ENCODE assay signal across 30 mouse cellular contexts in the genomic region with DNA sequence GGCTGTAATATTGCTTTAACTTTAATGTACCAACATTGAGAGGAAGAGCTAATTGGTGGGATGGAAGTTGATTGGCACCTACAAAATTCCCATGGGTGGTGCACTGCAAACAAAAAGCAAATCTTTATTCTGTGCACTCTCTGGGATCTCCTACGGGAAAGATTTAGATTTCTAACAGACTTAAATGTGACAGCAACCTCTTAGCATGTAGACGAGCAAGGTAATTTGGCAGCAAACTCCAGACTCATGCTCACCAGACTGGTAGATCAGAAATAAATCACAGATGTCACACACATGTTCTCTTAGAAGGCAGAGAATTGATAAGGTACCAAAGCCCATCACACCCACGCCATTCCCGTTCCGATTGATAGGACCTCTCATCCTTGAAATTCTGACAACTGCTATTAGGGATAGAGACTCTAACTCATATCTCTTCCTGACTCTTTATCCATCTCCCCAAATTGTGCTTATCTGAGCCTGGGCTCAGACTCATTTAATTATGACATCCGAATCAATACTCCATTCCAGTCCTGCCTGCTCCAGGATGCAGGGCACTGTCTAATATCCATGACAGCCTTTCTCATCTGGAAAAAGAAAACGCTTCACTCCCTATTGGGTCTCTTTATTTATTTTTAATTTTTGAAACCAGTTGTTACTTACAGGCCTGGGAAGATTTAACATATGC.
DNase-seq lines count a peak whose midpoint lies in the region; ATAC-seq and TF ChIP-seq lines count a peak whose summit lies in the region.
"Had no signal": no experiment of that assay in that cellular context is flagged by ENCODE, and none has a peak within 500 bp of the region (broad histone marks: within the 10 kb centered on the region; RNA-seq: fewer than 3 reads in every experiment).

No protein-coding gene starts in this region.

- DNase-seq in hindbrain, embryonic 14.5 days (ENCODE audit: low spot score): no peak
- DNase-seq in hindbrain, embryonic 10.5 days (ENCODE audit: low spot score): no peak
- peak; percentile 57 for DNase-seq in brain, embryonic 14.5 days (ENCODE audit: low read depth)
- peak; percentile 39 for DNase-seq in midbrain, embryonic 14.5 days
- DNase-seq in kidney, postnatal 36 days: no peak
- DNase-seq in thymus, postnatal 14 days: no peak
- DNase-seq: adrenal gland, adult 8-10 months; B cell, adult 2 months; cerebellum, adult 11 months; cerebellum, adult 9-10 months; cerebellum, postnatal 36 days; heart, postnatal 10 days; kidney, adult 2 months; kidney, postnatal 4 days; liver; lung, adult 2 months; lung, postnatal 10 days; right cerebral cortex, adult 18-20 months; spleen, adult 18-20 months; thymus, adult 2 months; thymus, postnatal 4 days had no signal

- H3K27ac ChIP-seq in hindbrain, embryonic 14.5 days: peak overlapping the region; percentile 55
- H3K27ac ChIP-seq in hindbrain, embryonic 10.5 days: no peak overlapping the region
- H3K27ac ChIP-seq in forebrain, embryonic 15.5 days (replicated peaks): peak overlapping the region; percentile 45; the same call in 1 of the 2 replicates
- H3K27ac ChIP-seq in midbrain, embryonic 14.5 days (replicated peaks; ENCODE audit: low read depth, low read length): peak overlapping the region; percentile 67
- H3K27ac ChIP-seq: heart, embryonic 13.5 days; intestine, embryonic 15.5 days; liver, embryonic 14.5 days; macrophage; neural tube, embryonic 12.5 days; stomach, postnatal 0 days had no signal

- TF ChIP-seq CTCF in brain, embryonic 14.5 days (IDR thresholded peaks at IDR 0.05; ENCODE audit: borderline replicate concordance, extremely low read depth, insufficient read depth, insufficient read length): no peak

- no peaks in the 10 kb centered on the region for H3K27me3 ChIP-seq in hindbrain, embryonic 14.5 days (ENCODE audit: control insufficient read depth, insufficient read depth, low read length)
- no peaks in the 10 kb centered on the region for H3K27me3 ChIP-seq in hindbrain, embryonic 10.5 days (ENCODE audit: insufficient read depth, poor library complexity, severe bottlenecking)
- H3K27me3 ChIP-seq in forebrain, embryonic 15.5 days: no peaks in the 10 kb centered on the region
- no peaks in the 10 kb centered on the region for H3K27me3 ChIP-seq in midbrain, embryonic 14.5 days (ENCODE audit: control insufficient read depth, insufficient read depth, low read length)
- H3K27me3 ChIP-seq: CH12.LX; heart, embryonic 13.5 days; intestine, embryonic 15.5 days; neural tube, embryonic 12.5 days had no signal

- no peaks in the 10 kb centered on the region for H3K36me3 ChIP-seq in hindbrain, embryonic 14.5 days (replicated peaks; ENCODE audit: control insufficient read depth, insufficient read depth)
- no peaks in the 10 kb centered on the region for H3K36me3 ChIP-seq in hindbrain, embryonic 10.5 days
- no peaks in the 10 kb centered on the region for H3K36me3 ChIP-seq in forebrain, embryonic 15.5 days
- no peaks in the 10 kb centered on the region for H3K36me3 ChIP-seq in midbrain, embryonic 14.5 days (ENCODE audit: control insufficient read depth, insufficient read depth, low read length)
- H3K36me3 ChIP-seq: heart, embryonic 13.5 days; intestine, embryonic 15.5 days; neural tube, embryonic 12.5 days had no signal

- no peak for TF ChIP-seq POLR2A in brain, embryonic 14.5 days (IDR thresholded peaks at IDR 0.05; ENCODE audit: borderline replicate concordance, extremely low read depth, insufficient read depth, insufficient read length, poor library complexity, severe bottlenecking)

- H3K9ac ChIP-seq in hindbrain, embryonic 14.5 days: no peak overlapping the region
- H3K9ac ChIP-seq in forebrain, embryonic 15.5 days (replicated peaks): no peak overlapping the region
- no peak overlapping the region for H3K9ac ChIP-seq in midbrain, embryonic 14.5 days (replicated peaks; ENCODE audit: low read length)
- H3K9ac ChIP-seq: heart, embryonic 13.5 days; intestine, embryonic 15.5 days; liver, embryonic 14.5 days; neural tube, embryonic 12.5 days had no signal

- no peak overlapping the region for H3K4me3 ChIP-seq in hindbrain, embryonic 14.5 days (replicated peaks; ENCODE audit: low read length)
- H3K4me3 ChIP-seq in hindbrain, embryonic 10.5 days: no peak overlapping the region
- no peak overlapping the region for H3K4me3 ChIP-seq in forebrain, embryonic 15.5 days
- no peak overlapping the region for H3K4me3 ChIP-seq in midbrain, embryonic 14.5 days (replicated peaks; ENCODE audit: low read depth, low read length)
- H3K4me3 ChIP-seq: heart, embryonic 13.5 days; intestine, embryonic 15.5 days; myocyte; neural tube, embryonic 12.5 days had no signal

- no peaks in the 10 kb centered on the region for H3K9me3 ChIP-seq in hindbrain, embryonic 14.5 days (ENCODE audit: control insufficient read depth, low read length)
- H3K9me3 ChIP-seq in hindbrain, embryonic 10.5 days: no peaks in the 10 kb centered on the region
- H3K9me3 ChIP-seq in forebrain, embryonic 15.5 days: no peaks in the 10 kb centered on the region
- no peaks in the 10 kb centered on the region for H3K9me3 ChIP-seq in midbrain, embryonic 14.5 days (ENCODE audit: control insufficient read depth, low read length)
- H3K9me3 ChIP-seq: heart, embryonic 13.5 days; intestine, embryonic 15.5 days; neural tube, embryonic 12.5 days had no signal

- 52% methylated on average over 7 of the region's 7 CpGs for WGBS in hindbrain, embryonic 14.5 days
- 83% methylated on average over 7 of the region's 7 CpGs for WGBS in hindbrain, embryonic 10.5 days
- 71% methylated on average over 7 of the region's 7 CpGs for WGBS in forebrain, embryonic 15.5 days
- 55% methylated on average over 7 of the region's 7 CpGs for WGBS in midbrain, embryonic 14.5 days

- peaks cover 9% of the 10 kb centered on the region for H3K4me1 ChIP-seq in hindbrain, embryonic 14.5 days (replicated peaks; ENCODE audit: control insufficient read depth, insufficient read depth, low read length)
- no peaks in the 10 kb centered on the region for H3K4me1 ChIP-seq in hindbrain, embryonic 10.5 days (replicated peaks)
- H3K4me1 ChIP-seq in forebrain, embryonic 15.5 days: peaks cover 15% of the 10 kb centered on the region
- peaks cover 6% of the 10 kb centered on the region for H3K4me1 ChIP-seq in midbrain, embryonic 14.5 days (ENCODE audit: control insufficient read depth, insufficient read depth, low read length)
- H3K4me1 ChIP-seq: intestine, embryonic 15.5 days; neural tube, embryonic 12.5 days had no signal

- no peak for ATAC-seq in hindbrain, embryonic 14.5 days (ENCODE audit: low FRiP score)
- peak; percentile 55; the same call in 1 of the 2 replicates for ATAC-seq in forebrain, embryonic 15.5 days (replicated peaks)
- ATAC-seq in midbrain, embryonic 14.5 days (ENCODE audit: low FRiP score, low TSS enrichment): no peak
- ATAC-seq: intestine, embryonic 15.5 days had no signal

- H3K4me2 ChIP-seq in hindbrain, embryonic 14.5 days (replicated peaks): no peak overlapping the region
- no peak overlapping the region for H3K4me2 ChIP-seq in forebrain, embryonic 15.5 days (replicated peaks)
- H3K4me2 ChIP-seq in midbrain, embryonic 14.5 days (ENCODE audit: low read length): no peak overlapping the region
- H3K4me2 ChIP-seq: heart, embryonic 13.5 days; intestine, embryonic 15.5 days; neural tube, embryonic 12.5 days had no signal

Comparison
In these comparisons a context has a peak if more than half of its experiments do, and no peak if none do; other contexts are left out.
1. DNase-seq: peak in brain, embryonic 14.5 days (single experiment) and midbrain, embryonic 14.5 days (single experiment); none in hindbrain, embryonic 14.5 days (single experiment), hindbrain, embryonic 10.5 days (single experiment), kidney, postnatal 36 days (0 of 2) and thymus, postnatal 14 days (single experiment).